Mouse (Mus musculus) MEL (cell line): ENCODE results near the gene Pik3cg. TPM values are rescaled to one million over a fixed set of nuclear protein-coding genes. Genes with fewer than 3 reads are reported as not detected.

Source experiments
- DNase-seq: peaks from one replicate; pipeline ENCODE4 v3.0.0; 2011; ENCODE audit warnings: low read depth, low spot score
- H3K27ac ChIP-seq: 2 replicates; pipeline ENCODE4 v1.5.1; 2012; ENCODE audit warnings: low read depth, mild to moderate bottlenecking, control low read depth, low read length, moderate library complexity; ENCODE audit not compliant: control insufficient read depth
- H3K27me3 ChIP-seq, 2 experiments: fragments of 150-350 bp in 1 of 2; sonication (generic) in 1 of 2; 2 replicates each; pipeline ENCODE4 v1.6.1; 2012; ENCODE audit warnings: low read length in 2 of 2, mild to moderate bottlenecking in 2 of 2, improper control_type of control experiment in 1 of 2, moderate library complexity in 1 of 2; ENCODE audit not compliant: insufficient read depth in 2 of 2, control insufficient read depth in 1 of 2
- H3K36me3 ChIP-seq, 2 experiments: 2 replicates each; pipeline ENCODE4 v1.6.1; 2012 to 2014; ENCODE audit warnings: low read length in 2 of 2, improper control_type of control experiment in 1 of 2, inconsistent platforms in 1 of 2, mild to moderate bottlenecking in 1 of 2; ENCODE audit not compliant: insufficient read depth in 2 of 2, control insufficient read depth in 1 of 2
- H3K4me1 ChIP-seq, 2 experiments: fragments of 150-350 bp in 1 of 2; sonication (generic) in 1 of 2; 2 replicates each; pipeline ENCODE4 v1.6.1; 2012; ENCODE audit warnings: low read length in 2 of 2, improper control_type of control experiment in 1 of 2, mild to moderate bottlenecking in 1 of 2; ENCODE audit not compliant: insufficient read depth in 2 of 2, control insufficient read depth in 1 of 2
- H3K4me3 ChIP-seq, 2 experiments: fragments of 150-350 bp in 1 of 2; sonication (generic) in 1 of 2; 2 replicates each; pipeline ENCODE4 v1.5.1; 2012; ENCODE audit warnings: low read depth in 2 of 2, low read length in 2 of 2, mild to moderate bottlenecking in 2 of 2, moderate library complexity in 2 of 2, control low read depth in 1 of 2, improper control_type of control experiment in 1 of 2; ENCODE audit not compliant: control insufficient read depth in 1 of 2, insufficient read depth in 1 of 2
- H3K79me2 ChIP-seq: 2 replicates; pipeline ENCODE4 v1.6.1; 2012; ENCODE audit warnings: mild to moderate bottlenecking, low read length, moderate library complexity; ENCODE audit not compliant: control insufficient read depth, poor library complexity, insufficient read depth
- H3K9ac ChIP-seq: 2 replicates; pipeline ENCODE4 v1.6.1; 2012; ENCODE audit warnings: low read depth, mild to moderate bottlenecking, control low read depth, low read length, moderate library complexity; ENCODE audit not compliant: control insufficient read depth, poor library complexity, severe bottlenecking
- H3K9me3 ChIP-seq: fragments of 150-350 bp; sonication (generic); replicated peaks from 2 replicates; pipeline ENCODE4 v1.6.1; 2012; ENCODE audit warnings: mild to moderate bottlenecking, low read length, improper control_type of control experiment, moderate library complexity; ENCODE audit not compliant: insufficient read depth
- BHLHE40 ChIP-seq: IDR thresholded peaks from 2 replicates; pipeline ENCODE4 v1.6.1; 2012; ENCODE audit warnings: low read depth, mild to moderate bottlenecking, inconsistent platforms, low read length, improper control_type of control experiment, borderline replicate concordance
- CHD1 ChIP-seq: IDR thresholded peaks from 2 replicates; pipeline ENCODE4 v1.6.1; 2012; ENCODE audit warnings: low read depth, mild to moderate bottlenecking, inconsistent platforms, low read length, improper control_type of control experiment
- CHD2 ChIP-seq: IDR thresholded peaks from 2 replicates; pipeline ENCODE4 v1.6.1; 2011; ENCODE audit warnings: low read length, improper control_type of control experiment
- CTCF ChIP-seq, 3 experiments: IDR thresholded peaks in 2 of 3; conservative IDR thresholded peaks in 1 of 3; 2 replicates each; pipeline ENCODE4 v1.5.1; 2011 to 2012; ENCODE audit warnings: low read length in 3 of 3, low read depth in 2 of 3, mild to moderate bottlenecking in 2 of 3, improper control_type of control experiment in 1 of 3, inconsistent platforms in 1 of 3, mixed read lengths in 1 of 3, moderate library complexity in 1 of 3; ENCODE audit not compliant: control insufficient read depth in 1 of 3, insufficient read depth in 1 of 3, poor library complexity in 1 of 3, severe bottlenecking in 1 of 3
- E2F4 ChIP-seq: IDR thresholded peaks from 2 replicates; pipeline ENCODE4 v1.6.1; 2011; ENCODE audit warnings: low read depth, low read length, improper control_type of control experiment, borderline replicate concordance
- ELF1 ChIP-seq: IDR thresholded peaks from 2 replicates; pipeline ENCODE4 v1.6.1; 2014; ENCODE audit warnings: low read depth, mild to moderate bottlenecking, inconsistent platforms, low read length, improper control_type of control experiment, moderate library complexity
- EP300 ChIP-seq, 2 experiments: IDR thresholded peaks; 2 replicates each; pipeline ENCODE4 v1.6.1; 2011; ENCODE audit warnings: improper control_type of control experiment in 2 of 2, low read length in 2 of 2, low read depth in 1 of 2, mild to moderate bottlenecking in 1 of 2
- ETS1 ChIP-seq: IDR thresholded peaks from 2 replicates; pipeline ENCODE4 v1.6.1; 2012; ENCODE audit warnings: low read depth, mild to moderate bottlenecking, inconsistent platforms, low read length, improper control_type of control experiment, moderate library complexity
- GABPA ChIP-seq: IDR thresholded peaks from 2 replicates; pipeline ENCODE4 v1.6.1; 2012; ENCODE audit warnings: low read depth, mild to moderate bottlenecking, inconsistent platforms, low read length, improper control_type of control experiment, moderate library complexity
- GATA1 ChIP-seq: IDR thresholded peaks from 2 replicates; pipeline ENCODE4 v1.6.1; 2011; ENCODE audit warnings: low read depth, low read length, improper control_type of control experiment
- HCFC1 ChIP-seq: IDR thresholded peaks from 2 replicates; pipeline ENCODE4 v1.6.1; 2012; ENCODE audit warnings: low read depth, mild to moderate bottlenecking, inconsistent platforms, low read length, improper control_type of control experiment, moderate library complexity
- JUND ChIP-seq: IDR thresholded peaks from 2 replicates; pipeline ENCODE4 v1.6.1; 2011; ENCODE audit warnings: low read depth, mild to moderate bottlenecking, improper control_type of control experiment, low read length
- KAT2A ChIP-seq: conservative IDR thresholded peaks from 2 replicates; pipeline ENCODE4 v1.6.1; 2012; ENCODE audit warnings: low read depth, low read length, improper control_type of control experiment, inconsistent platforms
- MAX ChIP-seq: IDR thresholded peaks from 2 replicates; pipeline ENCODE4 v1.6.1; 2011; ENCODE audit warnings: low read length, improper control_type of control experiment
- MAZ ChIP-seq: IDR thresholded peaks from 2 replicates; pipeline ENCODE4 v1.6.1; 2012; ENCODE audit warnings: low read depth, mild to moderate bottlenecking, inconsistent platforms, low read length, improper control_type of control experiment
- MEF2A ChIP-seq: IDR thresholded peaks from 2 replicates; pipeline ENCODE4 v1.6.1; 2014; ENCODE audit warnings: low read depth, mild to moderate bottlenecking, inconsistent platforms, low read length, improper control_type of control experiment; ENCODE audit not compliant: poor library complexity, insufficient replicate concordance, severe bottlenecking; ENCODE audit errors: extremely low read depth
- MXI1 ChIP-seq: IDR thresholded peaks from 2 replicates; pipeline ENCODE4 v1.6.1; 2011; ENCODE audit warnings: mild to moderate bottlenecking, low read depth, low read length, improper control_type of control experiment
- NELFE ChIP-seq: IDR thresholded peaks from 2 replicates; pipeline ENCODE4 v1.6.1; 2011; ENCODE audit warnings: low read depth, low read length, improper control_type of control experiment
- NRF1 ChIP-seq: IDR thresholded peaks from 2 replicates; pipeline ENCODE4 v1.6.1; 2014; ENCODE audit warnings: low read depth, mild to moderate bottlenecking, inconsistent platforms, low read length, improper control_type of control experiment, moderate library complexity; ENCODE audit not compliant: poor library complexity, insufficient read depth, severe bottlenecking
- POLR2AphosphoS2 ChIP-seq: IDR thresholded peaks from 2 replicates; pipeline ENCODE4 v1.6.1; 2011; ENCODE audit warnings: low read length, improper control_type of control experiment
- POLR2AphosphoS5 ChIP-seq: IDR thresholded peaks from 2 replicates; pipeline ENCODE4 v1.6.1; 2012; ENCODE audit warnings: low read depth, borderline replicate concordance, mild to moderate bottlenecking, inconsistent platforms, low read length, moderate library complexity, mixed read lengths
- TBP ChIP-seq: IDR thresholded peaks from 2 replicates; pipeline ENCODE4 v1.8.0; 2011; ENCODE audit warnings: low read depth, low read length, improper control_type of control experiment
- TCF12 ChIP-seq: IDR thresholded peaks from 2 replicates; pipeline ENCODE4 v1.6.1; 2014; ENCODE audit warnings: low read depth, mild to moderate bottlenecking, inconsistent platforms, low read length, improper control_type of control experiment, moderate library complexity
- UBTF ChIP-seq: IDR thresholded peaks from 2 replicates; pipeline ENCODE4 v1.6.1; 2012; ENCODE audit warnings: low read depth, mild to moderate bottlenecking, inconsistent platforms, low read length, improper control_type of control experiment, moderate library complexity, borderline replicate concordance; ENCODE audit not compliant: insufficient read depth
- USF2 ChIP-seq, 2 experiments: IDR thresholded peaks; 2 replicates each; pipeline ENCODE4 v1.6.1; 2011 to 2012; ENCODE audit warnings: improper control_type of control experiment in 2 of 2, low read length in 2 of 2, borderline replicate concordance in 1 of 2, inconsistent platforms in 1 of 2, low read depth in 1 of 2, mild to moderate bottlenecking in 1 of 2; ENCODE audit not compliant: insufficient read depth in 1 of 2
- ZC3H11A ChIP-seq: IDR thresholded peaks from 2 replicates; pipeline ENCODE4 v1.6.1; 2012; ENCODE audit warnings: low read depth, mild to moderate bottlenecking, inconsistent platforms, low read length, improper control_type of control experiment
- ZKSCAN1 ChIP-seq: IDR thresholded peaks from 2 replicates; pipeline ENCODE4 v1.6.1; 2012; ENCODE audit warnings: low read depth, mild to moderate bottlenecking, inconsistent platforms, low read length, improper control_type of control experiment, moderate library complexity
- polyA plus RNA-seq, 2 experiments: library from polyadenylated mRNA; stranded (reverse) in 1 of 2; unstranded in 1 of 2; fragments of >175 nt in 1 of 2; fragments of >200 nt in 1 of 2; gene quantifications; 2 replicates each; pipeline versions ENCODE4 v1.2.1 to v1.2.4; 2012; ENCODE audit warnings: low replicate concordance in 2 of 2, low read depth in 1 of 2; ENCODE audit not compliant: insufficient read length in 2 of 2, insufficient read depth in 1 of 2, missing spikeins in 1 of 2
- total RNA-seq: library from RNA; depleted of rRNA; stranded (reverse); fragments of 300-350 nt; gene quantifications from 2 replicates; pipeline ENCODE4 v1.2.3, GENCODE M21; 2012

Pik3cg gene
- total and polyA plus RNA-seq, 3 experiments, result 4.9 to 8.5 TPM; not detected in 1

- no peak for DNase-seq
- no peak overlapping the region for H3K9ac ChIP-seq
- no peaks in the 10 kb centered on the region for H3K27me3 ChIP-seq
- no peaks in the 10 kb centered on the region for H3K36me3 ChIP-seq
- no peaks in the 10 kb centered on the region for H3K79me2 ChIP-seq
- H3K9me3 ChIP-seq, result no peaks in the 10 kb centered on the region
- no peak overlapping the region for H3K27ac ChIP-seq
- H3K4me3 ChIP-seq, result no peak overlapping the region
- TF ChIP-seq ETS1 (no peak), EP300 (IDR thresholded peaks at IDR 0.05; ENCODE audit: low read depth in 1 of 2, low read length in 2 of 2) (no peak), TCF12 (no peak), HCFC1 (no peak), JUND (no peak), CHD2 (no peak), NELFE (no peak), MAZ (no peak), ZC3H11A (no peak), UBTF (no peak), MEF2A (no peak), CHD1 (no peak), USF2 (IDR thresholded peaks at IDR 0.05; ENCODE audit: borderline replicate concordance in 1 of 2, insufficient read depth in 1 of 2, low read depth in 1 of 2, low read length in 2 of 2) (no peak), GATA1 (no peak), BHLHE40 (no peak), E2F4 (no peak), POLR2AphosphoS2 (no peak), GABPA (no peak), KAT2A (no peak), ELF1 (no peak)
- no peaks in the 10 kb centered on the region for H3K4me1 ChIP-seq
These were observed 30.0 kb upstream of the Pik3cg start for GRCm38 (mm10) chr12:32238433-32238832.

- TF ChIP-seq TBP, result no peak
- no peak for TF ChIP-seq ZC3H11A
- no peak for TF ChIP-seq TCF12
- TF ChIP-seq NRF1, result no peak
- TF ChIP-seq CHD2, result no peak
- TF ChIP-seq E2F4, result no peak
- TF ChIP-seq GATA1, result no peak
- TF ChIP-seq CTCF (IDR thresholded peaks at IDR 0.05 in 2 of 3, conservative IDR thresholded peaks at IDR 0.05 in 1 of 3; ENCODE audit: control insufficient read depth in 1 of 3, insufficient read depth in 1 of 3, low read depth in 2 of 3, low read length in 3 of 3, poor library complexity in 1 of 3, severe bottlenecking in 1 of 3), result no peak
- TF ChIP-seq MXI1, result no peak
- no peak for TF ChIP-seq ZKSCAN1
- TF ChIP-seq MAX, result no peak
- no peak for TF ChIP-seq UBTF
- no peak for TF ChIP-seq POLR2AphosphoS5
- H3K27ac ChIP-seq, result no peak overlapping the region
- H3K4me3 ChIP-seq, result no peak overlapping the region
- H3K79me2 ChIP-seq, result no peaks in the 10 kb centered on the region
- no peaks in the 10 kb centered on the region for H3K9me3 ChIP-seq
- no peaks in the 10 kb centered on the region for H3K4me1 ChIP-seq
- H3K27me3 ChIP-seq, result no peaks in the 10 kb centered on the region
- no peaks in the 10 kb centered on the region for H3K36me3 ChIP-seq
- no peak for DNase-seq
- H3K9ac ChIP-seq, result no peak overlapping the region
These were observed 29.4 kb upstream of the Pik3cg start for GRCm38 (mm10) chr12:32237839-32238238.
